Mouse (Mus musculus): ENCODE measurements around the gene Abhd17c.
"Not testable (repeated sequence)": the region's sequence is repeated elsewhere in the genome, so short reads cannot be mapped to it uniquely, and the experiment has no call there.

Gene Abhd17c

DNA sequence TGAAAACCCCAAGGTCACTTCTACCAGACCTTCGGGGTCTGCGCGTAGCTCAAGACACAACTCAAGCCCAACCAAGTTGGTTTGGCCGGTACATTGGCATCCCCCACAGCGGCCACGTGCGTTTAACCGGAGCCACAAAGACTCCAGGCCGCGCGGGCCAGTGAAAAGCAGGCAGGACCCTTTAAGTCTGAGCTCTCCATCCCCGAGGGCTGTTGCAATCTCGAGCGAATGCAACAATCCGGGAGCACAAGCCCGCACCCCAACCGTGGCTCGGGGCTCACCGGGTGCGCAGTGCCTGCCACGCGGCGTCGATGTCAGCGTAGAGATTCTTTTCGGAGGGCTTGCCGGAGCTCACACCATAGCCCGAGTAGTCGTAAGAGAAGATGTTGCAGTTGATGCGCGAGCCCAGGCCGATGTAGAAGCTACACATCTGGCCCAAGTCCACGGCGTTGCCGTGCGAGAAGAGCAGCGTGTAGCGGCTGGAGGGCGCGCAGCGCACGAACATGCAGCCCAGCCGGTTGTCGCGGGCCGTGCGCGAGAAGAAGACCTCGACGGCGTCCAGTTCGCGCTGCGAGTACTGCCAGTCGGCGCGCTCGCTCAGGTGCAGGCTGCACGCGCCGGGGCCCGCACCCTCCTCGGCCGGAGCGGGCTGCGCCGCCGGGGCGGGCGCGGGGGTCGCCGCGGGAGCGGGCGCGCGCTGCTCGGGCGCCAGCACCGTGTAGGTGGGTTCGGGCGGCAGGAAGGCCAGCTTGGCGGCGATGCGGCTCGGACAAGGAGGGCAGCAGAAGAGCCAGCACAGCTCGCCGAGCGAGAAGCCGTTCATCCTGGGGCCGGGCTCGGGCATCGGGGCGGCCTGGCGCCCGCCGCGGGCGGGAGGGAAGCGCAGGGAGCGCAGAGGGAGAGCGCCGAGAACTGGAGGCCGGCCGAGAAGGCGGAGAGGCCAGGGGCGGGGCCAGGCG, at the start of gene Abhd17c:
Abhd17c (minus strand) TSS at position 893 of the 959 bp plus-strand sequence.
- DNase-seq, result peak; percentile 36 to 45

DNA sequence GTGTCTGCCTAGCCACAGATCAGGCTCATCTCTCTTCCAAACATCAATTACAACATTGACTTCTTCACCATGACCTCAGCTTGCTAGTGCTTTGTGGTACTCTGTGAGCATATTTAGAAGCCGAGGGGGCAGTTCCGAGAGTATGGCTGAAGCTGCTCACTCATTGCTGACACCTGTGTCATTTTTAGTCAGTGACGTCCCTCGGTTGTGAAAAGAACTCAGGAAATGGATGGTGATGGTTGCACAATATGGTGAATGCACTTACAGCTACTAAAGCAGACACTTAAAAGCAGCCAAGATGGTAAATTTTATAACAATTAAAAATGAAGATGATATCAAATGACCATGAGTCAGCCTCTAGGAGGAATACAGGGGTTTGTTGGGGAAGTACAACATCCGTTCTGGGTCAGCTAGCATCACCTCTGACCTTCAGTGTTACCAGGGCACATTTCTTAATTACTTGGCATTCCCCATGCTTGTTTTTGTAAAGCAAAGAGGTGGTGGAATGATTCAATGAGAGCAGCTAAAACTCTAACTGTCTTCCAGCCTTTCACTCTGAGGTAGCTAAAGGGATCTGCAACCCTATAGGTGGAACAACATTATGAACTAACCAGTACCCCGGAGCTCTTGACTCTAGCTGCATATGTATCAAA, 45.6 kb upstream of the Abhd17c start:
- DNase-seq, result no peak

DNA sequence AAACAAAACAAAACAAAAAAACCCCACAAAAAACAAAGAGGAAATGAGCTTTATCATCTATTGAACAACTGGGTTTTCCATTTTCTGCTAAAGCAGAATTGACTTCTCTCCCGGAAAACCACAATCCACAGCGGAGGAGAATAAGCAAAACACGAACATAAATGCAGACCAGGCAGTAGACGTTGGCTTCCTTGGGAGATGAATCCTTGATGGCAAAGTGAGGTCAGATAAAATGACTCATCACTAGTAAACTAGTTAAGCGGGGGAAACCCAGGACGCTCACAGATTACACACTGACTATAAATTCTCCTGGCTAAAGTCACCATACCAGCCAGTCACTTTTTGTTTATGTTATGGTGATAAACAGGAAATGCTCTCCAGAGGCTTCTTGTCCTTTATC, 44.5 kb upstream of the Abhd17c start:
- DNase-seq, result no peak

DNA sequence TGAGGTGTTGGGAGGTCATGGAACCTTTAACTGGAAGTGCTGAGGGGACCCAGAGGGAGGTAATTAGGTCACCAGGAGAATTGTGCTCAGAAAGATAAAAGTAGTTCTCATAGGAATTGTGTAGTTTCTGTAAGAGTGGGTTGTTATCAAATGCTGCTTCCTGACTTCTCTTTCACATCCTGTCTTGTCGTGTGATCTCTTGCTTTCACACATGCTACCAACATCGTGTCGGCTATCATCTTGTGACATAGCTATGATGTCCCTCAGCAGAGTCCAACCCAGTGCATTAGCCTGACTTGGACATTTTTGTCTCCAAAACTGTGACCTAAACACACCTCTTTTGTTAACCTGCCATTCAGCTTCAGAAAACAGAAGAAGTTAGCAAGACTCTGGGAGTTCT, 40.6 kb upstream of the Abhd17c start:
- no peak for DNase-seq

DNA sequence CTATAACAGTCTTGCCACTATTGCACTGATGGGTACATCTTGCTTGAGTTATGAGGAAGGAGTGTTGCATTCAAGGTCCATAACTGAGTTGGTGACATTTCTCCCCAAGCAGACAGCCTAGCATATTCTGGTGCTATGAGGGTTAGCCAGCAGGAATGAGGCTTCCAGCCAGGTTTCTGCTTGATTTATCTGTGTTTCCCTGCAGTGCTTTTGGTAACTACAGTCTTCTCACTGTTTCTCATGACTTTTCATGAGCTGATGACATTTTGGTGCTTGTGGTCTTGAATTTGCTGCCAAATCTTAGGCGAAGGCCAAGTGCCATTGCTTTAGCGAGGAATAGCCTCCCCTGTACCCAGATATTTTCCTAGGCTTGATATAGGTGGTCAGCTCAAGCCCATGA, 39.8 kb upstream of the Abhd17c start:
- no peak for DNase-seq

DNA sequence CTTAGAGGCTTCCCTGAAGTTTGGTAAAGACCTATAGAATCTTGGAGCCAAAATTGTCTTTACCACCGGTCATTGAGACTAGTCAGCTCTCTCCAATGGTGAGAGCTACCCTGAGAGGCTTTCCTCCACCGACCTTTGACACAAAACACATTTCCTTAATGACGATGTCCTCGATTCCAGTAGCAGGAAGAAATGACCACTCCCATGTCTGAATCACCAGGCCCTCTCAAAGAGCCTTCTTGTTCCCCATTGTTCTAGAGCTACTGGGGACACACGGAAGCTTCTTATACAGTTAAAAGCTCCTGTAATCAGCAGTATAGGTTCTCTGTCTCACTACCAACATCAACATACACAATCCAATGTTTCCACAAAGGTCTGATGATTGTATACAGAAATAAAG, 36.5 kb upstream of the Abhd17c start:
- DNase-seq, result no peak

DNA sequence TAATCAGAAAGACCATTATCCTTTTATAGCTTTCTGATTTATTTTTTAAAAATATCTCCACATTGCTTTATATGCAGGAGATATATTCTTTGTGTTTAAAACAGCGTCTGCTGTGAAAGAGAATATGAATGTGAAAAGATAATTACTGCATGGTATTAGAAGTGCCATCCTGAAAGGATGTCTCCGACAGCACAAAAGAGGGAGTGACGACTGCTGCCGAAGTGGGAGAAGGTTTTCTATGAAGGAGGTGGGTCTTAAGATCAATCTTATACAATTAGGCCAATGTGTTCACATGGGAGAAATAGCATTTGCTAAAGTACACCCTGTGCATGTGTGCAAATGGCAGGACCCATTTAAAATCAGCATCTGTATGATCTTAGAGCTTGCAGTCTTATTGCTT, 33.5 kb upstream of the Abhd17c start:
- DNase-seq, result no peak

DNA sequence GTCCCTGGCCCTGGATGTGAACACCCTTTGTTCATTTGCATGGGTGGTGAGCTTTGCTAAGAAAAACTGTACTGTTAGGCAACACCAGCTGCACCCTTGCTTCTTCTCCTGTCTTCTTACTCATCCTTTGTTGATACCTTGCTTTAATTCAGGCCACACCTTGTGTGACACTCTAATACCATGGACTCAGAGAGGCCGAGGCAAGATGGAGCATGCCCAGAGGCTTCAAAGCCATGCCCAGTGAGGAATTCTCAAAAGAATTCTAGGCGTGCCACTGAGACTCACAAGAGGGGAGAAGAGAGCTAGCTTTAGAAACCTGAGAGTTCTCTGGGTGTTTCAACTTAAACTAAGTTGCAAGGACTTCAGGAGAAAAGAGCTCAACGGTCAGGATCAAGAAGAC, 33.0 kb upstream of the Abhd17c start:
- no peak for DNase-seq

DNA sequence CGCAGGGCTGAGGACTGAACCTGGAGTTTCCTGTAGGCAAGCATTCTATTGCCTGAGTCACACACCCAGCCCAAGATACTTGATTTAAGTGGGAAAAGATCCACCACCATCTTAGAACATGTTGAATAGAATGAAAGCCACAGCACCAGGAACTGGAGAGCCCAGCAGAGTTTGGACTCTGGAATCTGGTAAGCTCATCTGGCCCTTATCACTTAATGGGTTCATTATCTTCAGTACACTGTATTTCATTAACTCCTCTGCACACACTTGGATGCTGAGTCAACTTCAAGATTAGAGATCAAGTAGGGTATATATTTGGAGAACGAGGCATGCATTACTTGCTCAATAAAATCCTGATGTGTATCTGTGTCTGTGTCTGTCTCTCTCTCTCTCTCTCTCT, 27.1 kb upstream of the Abhd17c start:
- not testable (repeated sequence) for DNase-seq

DNA sequence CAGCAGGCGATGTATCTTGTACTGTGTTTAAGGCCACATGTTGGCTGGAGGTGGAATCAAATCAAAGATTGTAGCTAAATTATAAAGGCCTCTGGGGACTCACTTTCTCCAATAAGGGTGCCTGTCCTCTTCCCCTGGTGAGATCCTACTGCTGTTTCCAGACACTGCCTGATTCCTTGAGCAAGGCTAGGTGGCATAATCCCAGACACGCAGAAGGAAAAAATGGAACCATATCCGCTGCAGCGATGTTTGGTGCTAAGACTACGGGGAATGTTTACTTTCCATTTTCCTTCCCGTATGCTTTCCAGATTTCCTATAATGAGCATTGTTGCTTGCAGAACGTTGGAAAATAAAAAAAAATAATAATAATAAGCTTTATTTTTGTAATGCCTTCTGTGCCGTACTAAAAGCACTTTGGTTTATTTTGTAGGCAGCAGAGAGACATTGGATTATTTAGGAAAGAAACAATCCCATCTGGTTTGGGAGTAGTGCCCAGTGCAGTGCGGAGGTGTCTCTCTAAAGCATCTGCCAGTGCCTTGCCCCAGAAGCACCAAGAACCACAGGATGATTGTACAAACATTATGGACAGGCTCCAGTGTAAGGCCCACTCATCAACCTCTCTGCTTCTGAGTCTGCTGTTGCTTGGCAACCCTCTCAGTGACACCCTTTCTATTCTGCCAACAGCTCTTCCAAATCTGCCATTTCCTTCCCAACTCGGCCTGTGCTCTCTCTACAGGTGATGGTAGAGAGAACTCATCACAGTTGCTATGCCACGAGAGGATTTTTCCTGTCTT, 23.2 kb upstream of the Abhd17c start:
- no peak for DNase-seq

DNA sequence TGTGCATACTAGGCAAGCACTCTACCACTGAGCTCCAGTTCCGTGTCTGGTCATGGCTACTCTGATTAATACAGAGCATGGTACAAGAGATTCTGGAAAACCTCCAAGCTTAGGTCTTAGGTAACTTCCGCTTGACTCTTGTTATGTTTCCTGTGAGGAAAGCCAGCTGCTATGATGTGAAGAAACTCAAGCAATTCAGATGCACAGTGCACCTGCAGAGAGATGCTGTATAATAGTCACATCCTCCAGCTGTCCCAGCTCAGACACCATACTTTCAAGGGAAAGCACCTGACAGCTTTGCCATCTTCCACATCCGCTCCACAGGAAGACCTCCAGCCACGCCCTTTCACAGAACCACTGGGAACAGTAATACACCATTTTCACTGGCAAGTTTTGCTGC, 21.7 kb upstream of the Abhd17c start:
- DNase-seq, result peak in 1 of 2 experiments; percentile 44

DNA sequence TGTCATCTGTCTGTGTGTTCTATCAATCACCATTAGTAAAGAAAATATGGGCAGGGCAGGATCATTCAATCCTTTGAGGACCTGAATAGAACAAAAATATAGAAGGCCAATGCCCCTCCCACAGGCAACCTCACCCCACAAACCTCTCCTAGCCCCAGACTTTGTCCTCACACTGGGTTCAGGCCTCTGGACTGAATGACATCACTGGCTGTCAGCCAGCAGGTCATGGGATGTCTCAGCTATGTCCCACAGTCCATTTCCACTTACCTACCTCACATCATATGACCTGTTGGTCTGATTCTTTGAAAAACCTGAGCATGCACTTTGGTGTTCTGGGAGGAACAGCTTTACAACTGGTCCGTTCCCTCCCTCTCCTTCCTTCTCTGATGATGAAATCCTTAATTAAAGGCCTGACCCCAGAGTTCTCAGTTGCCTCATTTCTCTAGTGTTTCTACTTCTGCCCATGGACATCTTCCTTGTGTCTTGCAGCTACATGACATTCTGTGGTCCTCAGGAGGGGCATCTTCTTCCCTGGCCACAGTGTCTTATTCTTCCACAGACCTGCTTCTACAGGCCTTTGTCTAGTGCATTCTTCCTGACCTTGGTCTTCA, 19.6 kb upstream of the Abhd17c start:
- no peak for DNase-seq

DNA sequence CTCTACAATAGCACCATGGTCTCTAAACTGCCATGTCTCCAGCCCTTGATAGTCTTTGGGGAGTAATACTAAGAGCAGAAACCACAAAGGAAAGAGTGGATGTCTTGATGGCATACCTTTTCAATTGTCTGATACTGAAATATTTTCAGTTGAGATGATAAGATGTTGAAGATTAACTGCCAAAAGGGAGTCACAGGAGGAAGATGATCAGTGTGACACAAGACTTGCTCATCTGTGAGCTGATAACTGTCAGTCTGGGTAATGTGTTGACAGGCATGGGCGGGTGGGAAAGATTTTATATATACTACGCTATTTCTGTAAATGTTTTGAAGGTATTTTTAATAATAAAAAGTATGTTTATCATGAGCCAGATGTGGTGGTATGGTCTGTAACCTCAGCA, 16.7 kb upstream of the Abhd17c start:
- no peak for DNase-seq

DNA sequence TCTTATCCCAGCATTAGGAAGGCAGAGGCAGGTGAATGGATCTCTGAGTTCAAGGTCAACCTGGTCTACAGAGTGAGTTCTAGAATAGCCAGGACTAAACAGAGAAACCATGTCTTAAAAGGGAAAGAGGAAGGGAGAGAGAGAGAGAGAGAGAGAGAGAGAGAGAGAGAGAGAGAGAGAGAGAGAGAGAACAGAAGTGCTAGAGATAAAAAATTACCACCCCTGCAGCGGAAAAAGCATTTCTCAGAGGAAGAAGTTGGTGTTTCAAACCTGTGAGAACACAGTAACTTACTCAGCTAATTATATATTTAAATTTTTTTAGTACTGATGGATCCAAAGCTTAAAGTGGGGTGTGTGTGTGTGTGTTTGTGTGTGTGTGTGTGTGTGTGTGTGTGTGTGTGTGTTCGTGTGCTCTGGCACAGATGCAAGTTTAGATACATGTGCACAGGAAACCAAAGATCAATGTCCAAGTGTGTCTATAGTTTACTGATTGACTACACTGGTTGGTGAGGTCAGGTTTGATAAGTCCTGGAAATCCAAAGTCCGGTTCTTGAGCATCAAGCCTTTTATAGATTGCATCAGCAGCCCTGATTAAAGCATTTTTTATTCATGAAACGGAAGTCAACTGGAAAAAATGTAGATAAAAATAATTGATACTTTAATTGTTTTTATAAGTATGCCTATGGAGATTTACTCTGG, 15.2 kb upstream of the Abhd17c start:
- DNase-seq, result no peak

DNA sequence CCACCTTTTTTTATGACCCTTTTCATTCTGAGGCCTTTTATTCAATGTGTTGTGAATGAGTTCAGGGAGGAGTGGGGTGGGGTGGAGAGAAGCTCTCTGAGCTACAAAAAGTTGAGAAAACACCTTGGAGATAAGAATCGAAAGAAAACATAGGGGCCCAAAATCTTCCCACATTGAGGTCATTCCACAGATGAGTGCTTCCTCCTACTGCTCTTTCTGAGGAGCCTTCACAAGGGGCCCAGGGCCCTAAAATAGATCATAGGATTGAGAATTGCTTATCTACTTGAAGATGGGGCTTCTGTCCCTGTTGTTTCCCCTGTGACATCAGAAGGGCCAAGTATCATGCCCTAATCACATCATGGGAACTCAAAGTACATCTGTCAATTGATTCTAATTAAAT, 14.3 kb upstream of the Abhd17c start:
- DNase-seq, result no peak

DNA sequence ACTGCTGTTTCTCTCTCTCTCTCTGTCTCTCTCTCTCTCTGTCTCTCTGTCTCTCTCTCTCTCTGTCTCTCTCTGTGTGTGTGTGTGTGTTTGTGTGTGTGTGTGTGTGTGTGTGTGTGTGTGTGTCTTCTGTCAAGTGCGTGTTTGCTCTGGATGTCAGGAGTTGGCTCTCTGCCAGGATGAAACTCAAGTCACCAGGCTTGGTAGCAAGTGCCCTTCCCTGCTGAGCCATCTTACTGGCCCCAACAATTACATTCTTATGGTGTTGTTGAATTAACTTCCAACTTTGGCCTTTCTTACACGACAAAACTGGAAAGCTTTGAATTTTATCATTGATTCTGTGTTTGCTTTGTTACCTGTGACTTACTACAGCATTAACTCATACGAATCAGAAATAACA, 13.6 kb upstream of the Abhd17c start:
- no peak for DNase-seq

DNA sequence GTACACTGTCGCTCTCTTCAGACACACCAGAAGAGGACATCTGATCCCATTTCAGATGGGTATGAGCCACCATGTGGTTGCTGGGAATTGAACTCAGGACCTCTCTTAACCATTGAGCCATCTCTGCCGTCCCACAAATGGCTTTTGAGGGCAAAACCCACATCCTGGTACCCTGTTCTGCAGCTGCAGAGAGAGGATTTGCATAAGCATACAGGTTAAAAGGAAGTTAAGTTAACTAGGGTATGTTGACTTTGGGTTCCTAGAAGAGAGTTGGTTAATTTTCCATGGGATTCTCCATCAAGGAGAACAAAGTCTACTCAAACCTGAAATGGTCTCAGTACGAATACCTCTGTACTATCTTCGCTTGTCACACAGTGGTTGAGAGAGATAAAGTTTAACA, 13.2 kb upstream of the Abhd17c start:
- peak; percentile 59 to 77 for DNase-seq

DNA sequence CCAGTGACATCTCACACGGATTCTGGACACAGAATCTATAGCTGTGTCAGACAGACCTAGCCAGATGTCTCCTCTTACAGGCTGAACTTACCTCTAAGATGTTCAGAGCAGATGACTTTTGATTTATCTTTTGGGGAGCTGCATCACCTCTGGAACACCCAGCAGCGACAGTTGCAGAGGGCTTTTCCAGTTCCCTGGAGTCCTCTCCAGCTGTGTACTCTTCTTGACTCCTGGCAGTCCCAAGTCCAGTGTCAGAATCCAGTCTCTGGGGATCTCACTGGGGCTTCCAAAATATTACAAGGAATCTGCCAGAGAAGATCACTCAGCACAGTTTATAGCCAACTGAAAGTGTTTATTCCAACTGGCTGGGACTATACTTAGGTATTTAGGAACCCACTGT, 12.7 kb upstream of the Abhd17c start:
- DNase-seq, result no peak

DNA sequence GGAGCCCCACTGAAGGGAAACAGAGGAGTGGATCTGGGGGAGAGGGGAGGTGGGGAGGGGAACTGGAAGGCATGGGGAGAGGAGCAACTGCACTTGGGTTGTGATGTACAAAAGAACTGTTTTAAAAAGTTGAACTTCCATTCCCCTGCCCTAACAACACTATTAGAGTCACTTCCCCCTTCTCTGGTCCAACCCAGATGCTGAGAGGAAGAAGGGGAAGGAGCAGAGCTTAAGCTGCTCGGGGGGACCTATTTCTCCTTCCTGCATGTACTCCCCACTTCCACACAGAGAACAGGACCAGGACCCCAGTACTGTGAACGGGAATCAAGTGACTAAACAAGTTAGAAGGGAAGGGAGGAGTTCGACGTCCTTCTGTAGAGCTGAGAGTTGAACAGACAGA, 11.9 kb upstream of the Abhd17c start:
- no peak for DNase-seq

DNA sequence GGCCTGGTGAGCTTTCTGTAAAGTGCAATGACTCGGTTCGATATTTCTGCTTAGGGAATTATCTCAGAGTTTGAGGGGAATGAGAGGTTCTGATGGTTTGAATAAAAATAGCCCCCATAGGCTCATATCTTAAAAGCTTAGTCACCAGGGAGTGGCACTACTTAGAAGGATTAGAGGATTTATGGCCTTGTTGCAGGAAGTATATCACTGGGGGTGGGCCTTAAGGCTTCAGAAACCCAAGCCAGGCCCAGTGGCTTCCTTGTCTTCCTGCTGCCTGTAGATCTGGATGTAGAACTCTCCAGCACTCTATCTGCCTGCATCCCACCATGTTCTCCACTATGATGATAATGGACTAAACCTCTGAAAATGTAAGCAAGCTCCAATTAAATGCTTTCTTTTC, 7.7 kb upstream of the Abhd17c start:
- no peak for DNase-seq

DNA sequence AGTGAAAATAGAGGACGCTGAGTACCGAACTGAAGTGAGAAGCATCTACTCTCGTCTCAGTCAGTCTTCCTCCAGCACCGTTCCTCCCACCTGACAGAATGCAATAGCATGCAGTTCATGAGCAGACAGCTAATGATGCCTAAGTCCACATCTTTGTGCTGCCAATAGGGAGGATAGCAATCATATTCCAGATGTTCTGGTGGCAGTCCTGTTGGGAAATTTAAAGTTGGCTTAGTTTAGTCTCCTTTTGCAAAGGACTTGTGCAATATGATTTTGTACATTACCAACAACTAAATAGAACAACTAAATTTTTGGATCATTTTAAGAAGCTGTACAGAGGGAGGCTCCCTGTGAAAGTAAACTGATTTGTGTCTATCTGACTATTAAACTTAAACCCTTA, 2.1 kb upstream of the Abhd17c start:
- no peak for DNase-seq

DNA sequence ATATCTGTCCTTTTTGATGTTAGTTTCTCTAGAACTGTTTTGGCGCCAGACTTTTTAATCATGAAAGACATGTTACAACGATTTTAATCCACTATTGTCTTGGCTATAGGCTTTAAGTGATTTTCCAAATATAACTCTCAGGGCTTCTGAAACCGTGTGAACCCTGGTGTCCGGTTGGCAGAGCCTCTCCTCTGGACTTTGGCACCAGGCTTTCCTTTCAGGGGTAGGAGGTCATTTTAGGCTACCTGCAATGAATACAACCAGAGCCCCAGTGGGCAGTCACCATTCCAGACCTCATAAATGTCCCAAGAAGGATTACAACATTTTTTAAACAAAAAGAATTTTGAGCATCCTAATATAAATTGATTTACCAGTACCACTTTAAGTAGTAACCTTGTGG, 1.1 kb upstream of the Abhd17c start:
- no peak for DNase-seq

All from thymus, adult 18-20 months (tissue).